Mouse (Mus musculus) spleen, embryonic (tissue): ENCODE measurements around the gene Plekhm1.

Source experiments
- CTCF ChIA-PET: fragments of 350-600 bp; sonication (Branson Sonifier 250); formaldehyde crosslinking; loops from one replicate; lab custom pipeline; 2022; lab: Charles Lee

Plekhm1 gene

GRCm38 (mm10) chr11:103362521-103363181, 49.8 kb downstream of the Plekhm1 start:
- CTCF ChIA-PET = interaction anchor here (0.6 to 1.0 kb wide), 4 partner anchors 10 to 120 kb away, joined by 3 to 5 read pairs (median 4); no protein-coding TSS in a partner anchor

GRCm38 (mm10) chr11:103362054-103362432, 50.4 kb downstream of the Plekhm1 start:
- CTCF ChIA-PET = interaction anchor here (0.6 to 1.0 kb wide), 4 partner anchors 20 to 1084 kb away, joined by 3 to 5 read pairs (median 4); no protein-coding TSS in a partner anchor

- CTCF ChIA-PET = interaction anchor here (0.6 to 1.0 kb wide), 7 partner anchors 8 to 1084 kb away, joined by 3 to 8 read pairs (median 4); no protein-coding TSS in a partner anchor
These were observed 51.0 kb downstream of the Plekhm1 start for GRCm38 (mm10) chr11:103361396-103362053.

- CTCF ChIA-PET = interaction anchor here (0.6 to 1.0 kb wide), 2 partner anchors 35 to 40 kb away, joined by 3 read pairs; no protein-coding TSS in a partner anchor
These were observed 51.8 kb downstream of the Plekhm1 start for GRCm38 (mm10) chr11:103360661-103361081.

- CTCF ChIA-PET = interaction anchor here (0.6 to 1.2 kb wide), 9 partner anchors 11 to 999 kb away, joined by 3 to 9 read pairs (median 3); no protein-coding TSS in a partner anchor
These were observed 52.4 kb downstream of the Plekhm1 start for GRCm38 (mm10) chr11:103359841-103360641.

- CTCF ChIA-PET = interaction anchor here (0.6 to 1.2 kb wide), 7 partner anchors 13 to 1392 kb away, joined by 3 to 6 read pairs (median 3); no protein-coding TSS in a partner anchor
These were observed 53.4 kb downstream of the Plekhm1 start for GRCm38 (mm10) chr11:103359122-103359521.

GRCm38 (mm10) chr11:103358316-103358715, 54.2 kb downstream of the Plekhm1 start:
- CTCF ChIA-PET = interaction anchor here (1.1 kb wide), 2 partner anchors 12 to 25 kb away, joined by 3 to 4 read pairs; no protein-coding TSS in a partner anchor

- CTCF ChIA-PET = no interaction called here
These were observed 54.8 kb downstream of the Plekhm1 start for GRCm38 (mm10) chr11:103357710-103358109.

- CTCF ChIA-PET = no interaction called here
These were observed 55.4 kb downstream of the Plekhm1 start for GRCm38 (mm10) chr11:103356938-103357670.

- CTCF ChIA-PET = interaction anchor here (0.7 kb wide), 1 partner anchor 150 kb away, joined by 27 read pairs; no protein-coding TSS in a partner anchor
These were observed 56.4 kb downstream of the Plekhm1 start for GRCm38 (mm10) chr11:103356032-103356571.

- CTCF ChIA-PET = interaction anchor here (0.7 kb wide), 2 partner anchors 150 to 226 kb away, joined by 4 to 27 read pairs; no protein-coding TSS in a partner anchor
These were observed 57.2 kb downstream of the Plekhm1 start for GRCm38 (mm10) chr11:103355251-103355650.

GRCm38 (mm10) chr11:103354033-103354432, 58.5 kb downstream of the Plekhm1 start:
- CTCF ChIA-PET = no interaction called here

- CTCF ChIA-PET = interaction anchor here (0.7 kb wide), 1 partner anchor 22 kb away, joined by 11 read pairs; no protein-coding TSS in a partner anchor
These were observed 60.2 kb downstream of the Plekhm1 start for GRCm38 (mm10) chr11:103352239-103352814.

GRCm38 (mm10) chr11:103350711-103351315, 61.7 kb downstream of the Plekhm1 start:
- CTCF ChIA-PET = interaction anchor here (0.7 kb wide), 1 partner anchor 214 kb away, joined by 6 read pairs; no protein-coding TSS in a partner anchor

- CTCF ChIA-PET = interaction anchor here (0.7 to 1.1 kb wide), 4 partner anchors 10 to 1564 kb away, joined by 3 to 12 read pairs (median 4); no protein-coding TSS in a partner anchor
These were observed 62.8 kb downstream of the Plekhm1 start for GRCm38 (mm10) chr11:103349699-103350098.

- CTCF ChIA-PET = interaction anchor here (0.7 to 1.2 kb wide), 2 partner anchors 12 to 67 kb away, joined by 4 read pairs; no protein-coding TSS in a partner anchor
These were observed 65.8 kb downstream of the Plekhm1 start for GRCm38 (mm10) chr11:103346657-103347056.

GRCm38 (mm10) chr11:103346236-103346635, 66.3 kb downstream of the Plekhm1 start:
- CTCF ChIA-PET = interaction anchor here (0.6 to 1.2 kb wide), 3 partner anchors 11 to 145 kb away, joined by 4 to 15 read pairs (median 4); no protein-coding TSS in a partner anchor

- CTCF ChIA-PET = interaction anchor here (0.6 to 1.2 kb wide), 3 partner anchors 11 to 146 kb away, joined by 4 to 15 read pairs (median 4); no protein-coding TSS in a partner anchor
These were observed 66.9 kb downstream of the Plekhm1 start for GRCm38 (mm10) chr11:103345408-103346091.
